Mouse (Mus musculus): ENCODE data around the gene Shank2. TPM values are rescaled to one million over a fixed set of nuclear protein-coding genes. Genes with fewer than 3 reads are reported as not detected.

Shank2 gene
- 0.90 and 1.0 TPM in 2 replicates for polyA plus RNA-seq (2014; fragmentation: Nextera tagmentation; extraction: Ambion mirVana)

GRCm38 (mm10) chr7:144001628-144002027 is at the start of gene Shank2:
TSS of gene Shank2 (plus strand) at chr7:144001928.
- H3K9me3 ChIP-seq (ENCODE audit: control insufficient read depth, low read length) = no peaks in the 10 kb centered on the region; the same call in 1 of the 2 replicates
- WGBS = 71% methylated on average over 3 of the region's 3 CpGs
- H3K36me3 ChIP-seq (ENCODE audit: control insufficient read depth, insufficient read depth, low read length) = no peaks in the 10 kb centered on the region
- ATAC-seq (replicated peaks; ENCODE audit: low FRiP score) = no peak
- H3K4me1 ChIP-seq (replicated peaks; ENCODE audit: control insufficient read depth, insufficient read depth, low read length) = no peaks in the 10 kb centered on the region
- no peak within 1 kb of the TSS for H3K4me2 ChIP-seq
- DNase-seq (ENCODE audit: low spot score) = no peak
- no peaks in the 10 kb centered on the region for H3K27me3 ChIP-seq (replicated peaks; ENCODE audit: control insufficient read depth, insufficient read depth, low read length)
- H3K27ac ChIP-seq (ENCODE audit: low read depth, low read length) = no peak within 1 kb of the TSS
- no peak within 1 kb of the TSS for H3K9ac ChIP-seq (ENCODE audit: low read depth, low read length)
- H3K4me3 ChIP-seq (ENCODE audit: low read depth, low read length) = no peak within 1 kb of the TSS

GRCm38 (mm10) chr7:143952130-143952529 is 49.6 kb upstream of the Shank2 start:
- no peak overlapping the region for H3K9ac ChIP-seq (ENCODE audit: low read depth, low read length)
- no peaks in the 10 kb centered on the region for H3K27me3 ChIP-seq (replicated peaks; ENCODE audit: control insufficient read depth, insufficient read depth, low read length)
- H3K36me3 ChIP-seq (ENCODE audit: control insufficient read depth, insufficient read depth, low read length) = no peaks in the 10 kb centered on the region
- H3K9me3 ChIP-seq (ENCODE audit: control insufficient read depth, low read length) = no peaks in the 10 kb centered on the region
- H3K27ac ChIP-seq (ENCODE audit: low read depth, low read length) = no peak overlapping the region
- H3K4me2 ChIP-seq = no peak overlapping the region
- ATAC-seq (replicated peaks; ENCODE audit: low FRiP score) (no peak), DNase-seq (ENCODE audit: low spot score) (no peak)
- H3K4me1 ChIP-seq (replicated peaks; ENCODE audit: control insufficient read depth, insufficient read depth, low read length) = no peaks in the 10 kb centered on the region
- WGBS = 70% methylated on average over 3 of the region's 3 CpGs
- no peak overlapping the region for H3K4me3 ChIP-seq (ENCODE audit: low read depth, low read length)

- no peak overlapping the region for H3K27ac ChIP-seq (ENCODE audit: low read depth, low read length)
- WGBS = 76% methylated on average over 6 of the region's 6 CpGs
These were observed 45.0 kb upstream of the Shank2 start for GRCm38 (mm10) chr7:143956575-143957295.

GRCm38 (mm10) chr7:143958030-143958565 is 43.6 kb upstream of the Shank2 start:
- ATAC-seq (replicated peaks; ENCODE audit: low FRiP score) = no peak
- no peaks in the 10 kb centered on the region for H3K27me3 ChIP-seq (replicated peaks; ENCODE audit: control insufficient read depth, insufficient read depth, low read length)
- H3K9ac ChIP-seq (ENCODE audit: low read depth, low read length) = no peak overlapping the region
- no peaks in the 10 kb centered on the region for H3K4me1 ChIP-seq (replicated peaks; ENCODE audit: control insufficient read depth, insufficient read depth, low read length)
- no peaks in the 10 kb centered on the region for H3K36me3 ChIP-seq (ENCODE audit: control insufficient read depth, insufficient read depth, low read length)
- H3K4me2 ChIP-seq = no peak overlapping the region
- H3K4me3 ChIP-seq (ENCODE audit: low read depth, low read length) = no peak overlapping the region
- WGBS = 53% methylated on average over 11 of the region's 11 CpGs
- no peaks in the 10 kb centered on the region for H3K9me3 ChIP-seq (ENCODE audit: control insufficient read depth, low read length)
- no peak for DNase-seq (ENCODE audit: low spot score)
- no peak overlapping the region for H3K27ac ChIP-seq (ENCODE audit: low read depth, low read length)

More at GRCm38 (mm10) chr7:143956575-143957295, 45.0 kb upstream of the Shank2 start:
- Histone ChIP-seq H3K4me3 (ENCODE audit: low read depth, low read length) (no peak overlapping the region), H3K27me3 (replicated peaks; ENCODE audit: control insufficient read depth, insufficient read depth, low read length) (no peaks in the 10 kb centered on the region), H3K9me3 (ENCODE audit: control insufficient read depth, low read length) (no peaks in the 10 kb centered on the region), H3K36me3 (ENCODE audit: control insufficient read depth, insufficient read depth, low read length) (no peaks in the 10 kb centered on the region), H3K4me2 (no peak overlapping the region), H3K4me1 (replicated peaks; ENCODE audit: control insufficient read depth, insufficient read depth, low read length) (no peaks in the 10 kb centered on the region), H3K9ac (ENCODE audit: low read depth, low read length) (no peak overlapping the region)
- no peak for ATAC-seq (replicated peaks; ENCODE audit: low FRiP score)
- DNase-seq (ENCODE audit: low spot score) = no peak

GRCm38 (mm10) chr7:143963813-143964212 is 37.9 kb upstream of the Shank2 start:
- Histone ChIP-seq H3K9ac (ENCODE audit: low read depth, low read length) (no peak overlapping the region), H3K27me3 (replicated peaks; ENCODE audit: control insufficient read depth, insufficient read depth, low read length) (no peaks in the 10 kb centered on the region), H3K9me3 (ENCODE audit: control insufficient read depth, low read length) (no peaks in the 10 kb centered on the region), H3K4me1 (replicated peaks; ENCODE audit: control insufficient read depth, insufficient read depth, low read length) (no peaks in the 10 kb centered on the region), H3K36me3 (ENCODE audit: control insufficient read depth, insufficient read depth, low read length) (no peaks in the 10 kb centered on the region), H3K27ac (ENCODE audit: low read depth, low read length) (no peak overlapping the region), H3K4me2 (no peak overlapping the region), H3K4me3 (ENCODE audit: low read depth, low read length) (no peak overlapping the region)
- ATAC-seq (replicated peaks; ENCODE audit: low FRiP score) (no peak), DNase-seq (ENCODE audit: low spot score) (no peak)
- 80% methylated on average over 5 of the region's 5 CpGs for WGBS

- Histone ChIP-seq H3K27me3 (replicated peaks; ENCODE audit: control insufficient read depth, insufficient read depth, low read length) (no peaks in the 10 kb centered on the region), H3K9me3 (ENCODE audit: control insufficient read depth, low read length) (no peaks in the 10 kb centered on the region), H3K4me3 (ENCODE audit: low read depth, low read length) (no peak overlapping the region), H3K27ac (ENCODE audit: low read depth, low read length) (no peak overlapping the region), H3K4me1 (replicated peaks; ENCODE audit: control insufficient read depth, insufficient read depth, low read length) (no peaks in the 10 kb centered on the region), H3K4me2 (no peak overlapping the region), H3K36me3 (ENCODE audit: control insufficient read depth, insufficient read depth, low read length) (no peaks in the 10 kb centered on the region), H3K9ac (ENCODE audit: low read depth, low read length) (no peak overlapping the region)
- ATAC-seq (replicated peaks; ENCODE audit: low FRiP score) = no peak
- WGBS = 79% methylated on average over 7 of the region's 7 CpGs
- DNase-seq (ENCODE audit: low spot score) = no peak
These were observed 35.1 kb upstream of the Shank2 start for GRCm38 (mm10) chr7:143966621-143967020.

GRCm38 (mm10) chr7:143977491-143977830 is 24.3 kb upstream of the Shank2 start:
- no peak for ATAC-seq (replicated peaks; ENCODE audit: low FRiP score)

GRCm38 (mm10) chr7:143977831-143978682 is 23.7 kb upstream of the Shank2 start:
- Histone ChIP-seq H3K9ac (ENCODE audit: low read depth, low read length) (no peak overlapping the region), H3K27ac (ENCODE audit: low read depth, low read length) (no peak overlapping the region), H3K4me3 (ENCODE audit: low read depth, low read length) (peak overlapping the region; percentile 50), H3K9me3 (ENCODE audit: control insufficient read depth, low read length) (no peaks in the 10 kb centered on the region), H3K36me3 (ENCODE audit: control insufficient read depth, insufficient read depth, low read length) (no peaks in the 10 kb centered on the region), H3K4me1 (replicated peaks; ENCODE audit: control insufficient read depth, insufficient read depth, low read length) (no peaks in the 10 kb centered on the region), H3K27me3 (replicated peaks; ENCODE audit: control insufficient read depth, insufficient read depth, low read length) (peaks cover 57% of the 10 kb centered on the region), H3K4me2 (peak overlapping the region; percentile 71)
- ATAC-seq (replicated peaks; ENCODE audit: low FRiP score) (peak; percentile 16; the same call in 1 of the 2 replicates), DNase-seq (ENCODE audit: low spot score) (peak; percentile 41)
- 3% methylated on average over 60 of the region's 67 CpGs for WGBS

More at GRCm38 (mm10) chr7:143977491-143977830, 24.3 kb upstream of the Shank2 start:
- Histone ChIP-seq H3K27ac (ENCODE audit: low read depth, low read length) (no peak overlapping the region), H3K36me3 (ENCODE audit: control insufficient read depth, insufficient read depth, low read length) (no peaks in the 10 kb centered on the region), H3K9ac (ENCODE audit: low read depth, low read length) (no peak overlapping the region), H3K4me1 (replicated peaks; ENCODE audit: control insufficient read depth, insufficient read depth, low read length) (no peaks in the 10 kb centered on the region), H3K4me2 (peak overlapping the region; percentile 71), H3K27me3 (replicated peaks; ENCODE audit: control insufficient read depth, insufficient read depth, low read length) (peaks cover 57% of the 10 kb centered on the region), H3K9me3 (ENCODE audit: control insufficient read depth, low read length) (no peaks in the 10 kb centered on the region), H3K4me3 (ENCODE audit: low read depth, low read length) (peak overlapping the region; percentile 50)
- WGBS = 14% methylated on average over 5 of the region's 5 CpGs
- no peak for DNase-seq (ENCODE audit: low spot score)
